Mouse (Mus musculus) ovary, postnatal 36 days (tissue): ENCODE data around the gene Mtcl1.
A peak's percentile ranks its signal among the peaks of the same experiment; 100 is the strongest.

Experiments
- DNase-seq: peaks from one replicate; pipeline ENCODE4 v3.0.0; 2022; ENCODE audit warnings: low spot score, mixed read lengths

Gene Mtcl1

DNA sequence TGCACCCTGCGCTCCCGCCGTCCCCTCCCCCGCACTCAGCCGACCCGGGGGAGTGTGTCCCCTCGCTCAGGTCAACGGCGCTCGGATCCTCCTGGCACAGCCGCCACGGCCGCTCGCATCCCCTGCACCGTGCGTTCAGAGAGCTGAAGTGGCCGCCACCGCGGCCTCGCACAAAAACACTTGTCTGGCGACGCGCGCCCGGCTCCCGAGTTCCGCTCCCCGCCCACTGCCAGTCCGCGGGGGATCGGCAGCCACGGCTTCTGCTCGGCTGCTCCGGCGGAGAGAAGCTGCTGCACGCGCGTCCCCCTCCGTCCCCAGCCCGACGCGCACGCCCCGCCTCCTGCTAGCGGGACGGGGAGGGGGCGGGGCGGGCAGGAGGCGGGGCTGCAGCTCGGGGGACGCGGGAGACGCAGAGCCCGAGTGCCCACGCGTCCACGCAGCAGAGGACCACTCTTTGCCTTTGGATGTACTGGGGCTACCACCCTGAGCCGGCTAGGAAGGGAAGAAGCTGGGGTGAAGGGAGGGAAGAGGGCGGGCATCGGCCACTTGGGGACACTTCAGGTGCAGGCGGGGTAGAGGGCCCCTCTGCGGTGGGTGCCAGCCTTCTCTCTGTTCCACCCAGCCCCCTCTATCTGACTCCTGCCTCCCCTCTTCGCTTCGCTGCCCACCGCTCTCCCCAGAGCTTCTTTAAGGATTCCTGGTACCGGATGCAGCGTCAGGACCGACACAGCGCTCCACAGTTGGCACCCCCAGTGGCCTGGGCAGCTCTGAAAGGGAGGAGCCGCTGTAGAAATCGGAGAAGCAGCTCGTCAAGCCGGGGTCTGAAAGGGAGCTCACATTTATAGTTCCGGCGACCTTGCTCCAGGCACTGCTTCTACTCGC is at the start of gene Mtcl1:
Gene Mtcl1, minus strand, starts transcription at position 291 of the 882 bp plus-strand sequence.
- peak; percentile 77 for DNase-seq

DNA sequence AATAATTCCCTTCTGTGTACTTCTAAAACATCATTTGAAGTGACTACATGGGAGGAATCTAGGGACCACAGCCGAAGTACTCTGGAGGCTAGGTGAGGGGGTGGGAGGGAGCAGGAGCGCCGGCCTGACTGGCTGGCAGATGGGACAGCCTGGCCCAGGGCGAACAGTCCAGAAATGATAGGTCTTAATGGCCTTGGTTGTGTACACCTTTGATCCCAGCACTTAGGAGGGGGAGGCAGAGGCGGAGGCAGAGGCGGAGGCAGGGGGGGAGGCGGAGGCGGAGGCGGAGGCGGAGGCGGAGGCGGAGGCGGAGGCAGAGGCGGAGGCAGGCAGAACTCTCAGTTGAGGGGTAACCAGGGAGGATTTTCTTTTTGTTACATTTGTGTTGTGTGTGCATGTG is 49.0 kb upstream of the Mtcl1 start:
- DNase-seq: no peak

DNA sequence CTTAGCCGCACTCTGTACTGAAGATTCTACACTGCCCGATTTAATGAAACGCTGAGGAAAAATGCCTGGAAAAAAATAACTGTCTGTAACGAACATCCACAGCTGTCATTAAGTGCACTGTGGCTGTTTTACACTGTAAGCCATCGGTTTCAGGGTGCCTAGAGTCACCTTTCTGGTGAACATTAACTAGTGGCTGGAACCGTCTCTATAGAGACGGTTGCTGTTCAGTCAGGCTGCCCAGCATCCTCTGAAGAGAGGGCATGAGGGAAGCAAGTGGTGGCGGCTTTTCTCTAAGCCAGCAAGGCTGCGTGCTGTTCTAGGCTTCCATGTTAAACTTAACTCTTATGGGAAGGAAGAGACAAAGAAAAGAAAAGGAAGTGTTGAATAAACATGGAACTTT is 47.0 kb upstream of the Mtcl1 start:
- DNase-seq: no peak

DNA sequence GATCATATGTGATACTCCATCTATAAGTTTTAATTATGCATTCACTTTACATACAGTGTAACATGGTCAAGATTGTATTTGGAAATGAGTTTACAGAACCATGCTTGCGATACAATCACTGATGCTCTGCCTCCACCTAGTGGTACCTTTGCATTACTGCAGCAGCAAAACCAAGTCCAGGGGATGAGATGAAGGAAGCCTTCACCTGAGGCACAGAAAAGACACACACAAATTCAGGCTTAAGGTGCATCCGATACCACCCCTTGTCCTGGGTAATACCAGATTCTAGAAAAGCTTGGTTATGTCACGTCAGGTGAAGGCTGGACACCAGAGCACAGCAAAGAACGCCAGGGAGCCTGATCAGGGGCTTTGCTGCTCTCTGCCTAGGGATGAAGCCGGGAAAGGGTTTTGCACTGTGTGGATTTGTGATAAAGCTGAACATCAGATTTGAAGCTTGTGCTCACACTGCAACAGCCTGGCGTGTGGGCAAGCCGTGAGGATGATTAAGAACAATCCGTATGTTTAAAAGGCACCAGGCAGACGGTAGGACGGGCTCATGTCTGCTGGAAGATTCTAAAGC is 40.6 kb upstream of the Mtcl1 start:
- peak; percentile 30 for DNase-seq

DNA sequence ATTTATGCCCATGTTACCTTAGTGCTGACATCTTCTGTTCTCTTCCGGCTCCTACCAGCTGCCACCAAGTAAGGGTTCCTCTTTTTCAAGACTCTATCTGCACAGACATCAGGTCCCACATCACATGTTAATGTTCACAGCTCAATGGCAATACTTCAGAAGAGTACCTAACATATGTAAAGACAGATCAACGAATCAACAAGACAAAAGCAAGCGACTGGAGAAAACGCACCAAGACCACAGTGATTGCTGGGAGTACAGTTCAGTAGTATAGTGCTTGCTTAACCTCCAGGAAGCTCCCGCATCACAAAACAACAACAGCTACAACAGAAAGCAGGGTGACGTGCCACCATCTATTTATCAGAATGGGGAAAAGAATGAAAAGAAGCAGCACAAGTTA is 37.0 kb upstream of the Mtcl1 start:
- DNase-seq: no peak

DNA sequence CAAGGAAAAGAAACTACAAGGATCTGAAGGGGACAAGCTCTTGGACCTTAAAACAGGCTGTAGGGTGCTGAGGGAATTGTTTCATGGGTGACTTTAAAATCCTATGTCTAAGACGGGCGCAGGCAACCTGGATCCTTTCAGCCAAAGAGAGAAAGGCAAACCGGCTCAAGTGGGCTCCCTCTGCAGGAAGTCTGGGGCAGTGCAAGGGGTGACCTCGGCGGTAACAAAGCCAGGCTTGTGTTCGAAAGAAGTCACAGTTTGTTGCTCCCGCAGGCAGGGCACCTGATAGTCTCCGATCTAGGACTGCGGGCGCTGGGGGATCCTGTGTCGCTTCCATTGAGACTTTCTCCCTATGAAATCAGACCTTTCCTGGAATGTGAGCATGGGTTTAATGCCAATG is 36.2 kb upstream of the Mtcl1 start:
- peak; percentile 76 for DNase-seq

DNA sequence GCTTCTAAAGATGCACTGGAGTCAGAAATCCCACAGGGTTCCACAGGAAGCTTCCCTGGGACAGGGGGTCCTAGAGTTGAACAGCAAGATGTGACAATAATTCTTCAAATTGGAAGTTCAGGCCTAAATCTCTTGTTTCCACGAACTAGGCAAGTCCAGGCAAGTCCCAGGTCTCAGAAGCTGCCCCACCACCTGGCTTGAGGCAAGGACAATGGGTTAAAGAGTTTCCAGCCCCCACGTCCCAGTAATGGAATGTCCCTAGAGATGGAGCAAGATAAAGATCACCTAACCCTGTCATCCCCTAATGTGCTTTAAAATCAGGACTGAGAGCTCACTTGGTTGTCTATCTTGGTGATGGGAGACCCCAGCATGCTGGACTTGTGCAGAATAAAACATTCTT is 35.4 kb upstream of the Mtcl1 start:
- DNase-seq: no peak

DNA sequence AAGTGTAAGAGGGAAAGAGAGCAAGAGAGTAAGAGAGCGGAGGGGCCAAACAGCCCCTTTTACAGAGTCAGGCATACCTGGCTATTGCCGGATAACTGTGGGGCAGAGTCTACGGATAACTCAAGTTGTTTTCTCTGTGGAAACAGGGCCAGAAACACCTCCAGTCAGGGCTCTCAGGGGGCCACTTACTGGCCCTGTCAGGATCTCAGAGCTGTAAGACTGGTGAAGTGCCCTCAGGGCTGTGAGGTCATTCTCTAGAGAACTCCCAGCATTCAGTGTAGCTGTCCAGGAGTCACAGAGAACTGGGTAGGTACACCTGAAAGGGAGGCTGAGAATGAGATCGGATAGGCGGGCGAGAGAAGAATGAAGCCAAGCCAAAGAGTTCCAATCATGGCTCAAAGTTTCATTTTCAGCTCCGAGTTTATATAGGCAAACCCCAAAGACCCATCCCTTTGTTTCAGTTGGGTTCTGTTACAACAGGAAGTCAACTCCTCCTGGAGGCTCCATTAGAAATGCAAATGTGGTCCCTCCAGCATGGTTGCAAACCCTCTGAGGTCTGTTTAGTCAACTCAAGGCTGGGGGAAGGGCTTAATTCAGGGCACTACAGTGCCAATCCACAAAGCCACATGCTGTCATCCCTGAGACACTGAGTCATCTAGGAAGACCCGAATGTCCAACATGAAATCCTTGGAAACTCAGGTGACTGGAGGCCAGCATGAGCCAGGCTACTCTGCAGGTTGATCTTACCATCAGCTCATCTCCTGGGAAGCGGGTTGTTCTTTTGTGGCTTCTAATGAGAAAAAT is 34.3 kb upstream of the Mtcl1 start:
- no peak for DNase-seq

DNA sequence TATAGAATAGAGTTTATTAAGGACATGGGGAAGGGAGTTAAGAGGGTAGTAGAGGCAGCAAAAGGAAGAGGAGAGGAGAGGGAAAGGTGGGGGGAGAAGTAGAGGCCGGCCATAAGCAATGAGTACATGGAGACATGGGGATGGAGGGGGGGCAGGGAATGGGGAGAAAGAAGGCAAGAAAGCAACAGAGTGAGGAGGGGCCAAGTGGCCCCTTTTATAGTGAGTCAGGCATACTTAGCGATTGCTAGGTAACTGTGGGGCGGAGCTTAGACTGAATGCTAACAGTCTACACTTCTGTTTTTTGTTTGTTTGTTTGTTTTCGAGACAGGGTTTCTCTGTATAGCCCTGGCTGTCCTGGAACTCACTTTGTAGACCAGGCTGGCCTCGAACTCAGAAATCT is 31.7 kb upstream of the Mtcl1 start:
- no peak for DNase-seq

DNA sequence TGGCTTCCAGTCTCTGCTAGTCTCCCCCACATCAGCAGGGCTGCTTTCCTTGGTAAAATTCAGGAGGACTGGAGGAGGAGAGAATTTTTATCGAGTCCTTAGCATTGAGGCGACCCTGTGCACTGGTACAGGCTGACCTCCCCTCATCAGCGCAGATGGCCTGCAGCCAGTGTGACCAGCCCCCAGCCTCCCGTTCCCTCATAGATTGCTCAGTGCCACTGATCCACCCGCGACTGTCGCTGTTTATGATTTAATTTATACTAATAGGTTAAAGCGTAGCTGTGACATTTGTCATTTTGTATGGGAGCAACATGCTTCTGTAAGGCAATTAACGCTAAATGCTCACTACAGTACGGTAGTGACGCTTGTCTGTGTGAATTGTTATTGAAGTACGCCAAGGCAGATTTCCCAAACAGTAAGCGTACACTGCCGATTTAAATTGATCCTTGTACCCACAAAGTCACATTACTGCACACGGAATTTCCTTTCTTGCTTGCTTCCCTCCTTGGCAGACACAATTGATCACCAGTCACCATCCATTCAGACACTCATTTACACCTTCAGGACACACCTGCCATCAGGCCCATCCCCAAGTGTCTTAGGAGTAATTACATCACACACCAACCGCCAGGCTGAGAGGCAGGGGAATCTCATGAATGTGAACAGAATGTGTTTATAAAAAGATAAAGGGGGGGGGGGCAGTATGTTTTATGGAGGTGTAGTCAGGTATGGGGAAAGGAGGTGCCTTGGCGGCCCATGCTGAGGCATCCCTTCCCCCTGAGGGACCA is 31.1 kb upstream of the Mtcl1 start:
- no peak for DNase-seq

DNA sequence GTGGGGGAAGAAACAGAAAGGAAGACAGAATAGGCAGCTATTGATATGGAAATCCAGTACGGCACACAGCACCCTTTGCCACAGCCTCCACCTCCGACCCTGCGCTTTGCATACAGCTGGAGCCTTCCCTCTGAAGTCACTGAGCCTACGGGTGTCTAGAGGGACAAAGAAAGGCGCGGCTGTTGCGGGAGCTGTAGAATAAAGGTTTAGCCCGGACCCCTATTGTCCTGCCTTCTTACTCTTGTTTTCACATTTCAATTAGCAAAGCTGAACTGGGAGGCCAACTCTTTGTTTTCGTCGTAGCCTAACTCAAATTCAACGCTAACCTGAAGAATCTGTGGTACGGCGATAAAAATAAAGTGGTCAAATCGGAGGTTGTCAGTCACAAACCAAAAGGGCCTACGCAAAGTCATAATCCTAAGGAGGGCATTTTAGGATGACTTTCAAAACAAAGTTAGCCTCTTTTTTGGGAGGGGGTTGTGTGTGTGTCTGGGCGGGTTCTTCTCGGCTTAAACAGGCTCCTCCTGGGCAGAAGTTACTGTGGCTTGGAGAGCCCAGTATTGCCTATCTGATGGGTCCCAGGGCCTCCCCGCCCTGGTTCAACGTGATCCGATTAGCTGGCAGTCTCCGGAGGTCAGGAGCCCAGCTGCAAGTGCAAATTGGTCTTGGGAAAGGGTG is 30.4 kb upstream of the Mtcl1 start:
- DNase-seq: peak; percentile 70

DNA sequence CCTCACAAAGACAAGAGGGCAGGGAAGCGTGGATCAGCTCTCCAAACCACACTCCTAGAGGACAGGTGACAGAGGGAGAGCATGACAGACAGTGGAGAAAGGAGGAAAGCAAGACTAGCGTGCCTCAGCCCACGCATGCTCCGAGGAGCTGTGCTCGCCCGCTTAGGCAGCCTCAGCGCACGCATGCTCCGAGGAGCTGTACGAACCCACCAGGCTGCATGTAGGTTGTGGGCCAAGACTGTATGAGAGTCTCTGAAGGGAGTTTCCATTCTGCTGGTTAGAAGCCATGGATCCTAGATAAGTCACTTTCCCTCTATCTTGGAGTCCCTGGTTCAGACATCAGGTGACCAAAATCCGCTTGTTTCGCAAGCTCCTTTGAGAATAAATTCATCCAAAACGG is 29.8 kb upstream of the Mtcl1 start:
- peak; percentile 18 for DNase-seq

DNA sequence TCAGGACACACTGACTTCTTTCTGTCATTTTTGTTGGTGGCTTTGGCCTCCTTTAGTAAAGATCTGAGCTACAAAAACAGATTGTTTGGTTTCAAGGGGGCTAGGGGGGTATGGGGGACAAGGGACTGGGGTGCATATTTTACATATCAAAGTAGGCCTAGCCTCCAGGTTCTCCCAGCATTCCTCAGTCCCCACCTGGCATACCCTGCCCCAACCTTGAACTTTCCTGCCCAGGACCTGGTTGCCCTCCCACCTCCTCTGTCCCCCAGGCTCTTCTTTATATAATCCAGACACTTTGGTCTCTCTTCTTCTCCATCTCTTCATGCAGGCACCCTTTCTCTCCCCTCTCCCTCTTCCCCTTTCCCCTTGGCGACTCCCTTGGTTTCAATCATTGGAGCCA is 23.7 kb upstream of the Mtcl1 start:
- DNase-seq: no peak

DNA sequence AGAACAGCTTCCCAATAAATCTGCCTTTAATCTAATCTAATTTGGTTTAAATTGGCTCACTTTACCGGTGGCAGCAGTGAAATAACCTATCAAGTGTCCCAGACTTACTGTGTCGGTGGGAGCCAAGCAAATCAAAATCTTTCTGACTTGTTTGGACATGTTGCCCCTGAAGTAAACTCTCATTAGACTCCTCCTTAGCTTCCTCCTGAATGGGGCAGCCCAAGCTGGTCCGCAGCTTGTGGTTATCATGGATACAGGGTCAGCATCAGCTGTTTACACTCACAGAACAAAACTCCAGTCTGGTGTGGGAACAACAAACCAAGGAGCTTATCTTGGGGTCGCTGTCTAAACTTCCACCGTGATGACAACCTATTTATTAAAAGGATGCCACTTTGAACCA is 22.2 kb upstream of the Mtcl1 start:
- no peak for DNase-seq

DNA sequence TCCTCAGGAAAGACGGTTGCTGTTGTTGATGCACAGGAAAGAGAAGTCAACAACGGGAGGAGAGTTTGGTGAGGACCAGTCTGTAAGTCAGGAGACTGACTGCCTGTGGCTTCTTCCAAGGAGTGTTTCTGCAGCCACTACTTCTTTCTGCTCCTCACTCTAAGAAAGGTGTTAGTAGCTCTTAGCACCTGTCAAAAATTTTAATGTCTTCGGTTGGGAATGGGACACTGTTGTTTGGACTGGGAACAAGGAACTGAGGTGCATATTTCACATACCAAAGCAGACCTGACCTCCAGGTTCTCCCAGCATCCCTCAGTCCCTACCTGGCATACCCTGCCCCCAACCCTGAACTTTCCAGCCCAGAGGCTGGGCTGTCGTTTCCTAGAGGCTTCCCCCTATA is 21.7 kb upstream of the Mtcl1 start:
- DNase-seq: no peak

DNA sequence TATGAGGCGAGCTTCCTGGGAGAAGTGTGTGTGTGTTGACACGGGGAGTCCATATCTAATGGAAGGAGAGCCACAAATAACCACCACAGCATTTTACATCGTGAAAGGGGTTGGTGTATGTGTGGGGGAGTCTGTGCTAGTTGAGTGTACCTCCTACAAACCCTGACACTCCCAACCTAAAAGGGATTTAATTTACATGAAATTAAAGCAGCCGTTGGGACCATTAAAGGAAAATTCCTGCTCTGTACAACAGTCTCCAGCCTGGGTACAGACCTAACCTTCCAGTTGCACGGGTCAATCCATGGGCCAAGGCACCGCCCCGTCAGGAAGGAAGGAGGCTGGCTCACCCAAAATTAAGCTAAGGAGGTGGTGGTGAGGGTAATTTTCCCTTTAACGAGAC is 20.5 kb upstream of the Mtcl1 start:
- no peak for DNase-seq

DNA sequence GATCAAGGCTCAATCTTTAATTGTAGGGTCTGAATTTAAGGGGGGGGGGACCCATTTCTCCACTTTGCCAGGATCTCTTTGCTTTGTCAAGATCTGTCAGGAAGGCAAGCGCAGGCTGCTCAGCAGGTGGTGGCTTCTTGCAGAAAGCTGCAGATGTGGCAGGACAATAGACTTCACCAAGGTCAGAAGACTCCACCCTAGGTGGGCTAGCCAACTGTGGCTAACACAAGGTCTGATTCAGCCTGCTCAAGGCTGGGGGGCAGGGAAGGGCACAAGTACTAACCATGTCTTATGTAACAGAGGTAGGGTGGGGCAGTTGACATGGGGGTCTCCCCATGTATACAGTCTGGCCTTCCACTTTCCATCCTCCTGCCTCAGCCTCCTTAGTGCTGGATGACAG is 7.7 kb upstream of the Mtcl1 start:
- no peak for DNase-seq

DNA sequence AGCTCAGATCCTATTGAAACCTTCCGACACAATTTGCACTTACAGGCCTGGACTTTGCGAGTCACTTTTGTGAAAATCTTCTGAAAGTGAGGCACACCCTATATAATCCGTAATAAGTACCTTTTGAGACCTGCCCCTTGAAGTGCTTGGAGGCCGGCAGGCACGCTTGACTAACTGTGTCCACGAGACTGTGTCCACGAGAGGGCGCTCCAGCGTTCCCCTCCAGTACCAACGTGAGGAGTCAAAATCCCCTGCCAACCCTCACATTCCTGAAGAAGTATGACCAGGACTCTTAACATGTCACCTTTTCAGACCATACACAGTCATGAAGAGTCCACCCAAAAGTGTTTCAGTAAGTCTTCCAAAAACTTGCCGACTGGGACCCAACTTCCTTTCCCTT is 1.6 kb upstream of the Mtcl1 start:
- DNase-seq: peak; percentile 84

DNA sequence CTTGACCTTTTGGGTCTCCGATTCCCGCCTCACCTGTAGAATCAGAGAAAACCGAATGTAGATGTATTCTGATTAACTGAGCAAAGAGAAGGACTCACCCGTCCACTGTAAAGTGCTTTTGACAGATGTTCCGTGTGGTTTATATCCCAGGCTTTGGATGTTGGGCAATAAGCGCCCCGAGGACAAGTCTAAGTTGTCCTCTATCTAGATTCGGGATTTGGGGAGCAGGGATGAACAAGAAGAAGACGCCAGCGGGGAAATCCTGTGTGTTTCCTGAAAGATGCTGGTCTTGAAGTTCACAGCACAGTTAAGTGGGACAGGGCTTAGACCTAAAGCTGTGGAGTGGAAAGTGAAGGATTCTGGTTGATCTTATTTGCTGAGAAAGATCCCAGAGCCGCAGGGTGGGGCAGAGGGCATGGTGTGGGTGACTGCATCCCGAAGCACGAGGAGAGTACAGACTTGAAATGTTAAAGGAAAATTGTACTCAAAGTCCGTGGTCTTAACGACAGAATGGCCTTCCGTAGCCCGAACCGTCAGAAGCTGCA is 1.0 kb upstream of the Mtcl1 start:
- DNase-seq: no peak

DNA sequence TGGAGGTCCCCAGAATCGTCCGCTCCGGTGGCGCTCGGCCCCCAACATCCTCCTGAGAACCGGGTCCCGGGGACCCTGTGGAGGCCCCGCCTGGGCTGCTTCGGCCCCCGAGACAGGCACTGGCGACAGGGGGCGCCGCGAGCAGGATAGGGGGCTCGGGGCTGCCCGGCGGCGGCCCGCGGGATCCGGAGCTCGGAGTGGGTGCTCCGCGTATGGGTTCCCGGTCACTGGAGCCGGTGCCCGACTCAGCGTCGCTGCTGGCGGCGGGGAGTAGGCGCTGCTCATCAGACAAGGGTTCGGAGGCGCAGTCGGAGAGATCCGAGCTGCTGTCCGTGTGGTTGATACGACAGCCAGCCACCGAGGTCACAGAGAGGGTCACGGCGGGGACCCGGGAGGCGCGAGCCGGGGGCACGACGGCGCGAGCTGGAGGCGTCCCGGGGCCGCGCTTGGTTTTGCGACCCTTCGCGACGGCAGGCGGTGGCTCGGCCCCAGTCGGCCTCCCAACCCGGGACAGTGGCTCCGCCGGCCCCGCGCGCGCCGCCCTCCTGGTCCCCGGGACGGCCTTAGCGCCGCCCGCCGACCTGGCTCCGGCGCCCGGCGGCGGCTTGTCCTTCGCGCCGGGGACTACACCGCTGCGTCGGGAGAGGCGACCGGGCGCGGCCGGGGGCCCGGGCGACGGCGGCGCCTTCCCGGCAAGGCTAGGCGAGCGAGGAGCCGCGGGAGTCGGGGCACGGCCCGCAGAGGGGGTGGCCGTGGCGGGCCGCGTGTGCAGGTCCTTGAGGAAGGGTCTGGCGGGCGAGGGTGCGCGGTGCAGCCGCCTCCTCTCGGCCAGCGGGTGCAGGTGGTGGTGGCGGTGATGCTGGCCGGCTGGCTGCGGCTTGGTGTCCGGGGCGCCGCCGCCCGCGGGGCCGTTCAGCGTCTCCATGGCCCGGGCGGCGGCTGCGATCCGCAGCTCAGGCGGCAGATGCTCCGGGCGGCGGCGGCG is 837 bp downstream of the Mtcl1 start:
- peak; percentile 64 for DNase-seq
